In genomic region chr13:113793637-113794036, GRCm38 (mm10) we compare ENCODE assay signal across 9 mouse cellular contexts. TPM values are rescaled to one million over a fixed set of nuclear protein-coding genes. Genes with fewer than 3 reads are reported as not detected.
A peak's percentile ranks its signal among the peaks of the same experiment; 100 is the strongest.
DNase-seq lines count a peak whose midpoint lies in the region; ATAC-seq and TF ChIP-seq lines count a peak whose summit lies in the region.
"Had no signal": no experiment of that assay in that cellular context is flagged by ENCODE, and none has a peak within 500 bp of the region (broad histone marks: within the 10 kb centered on the region; RNA-seq: fewer than 3 reads in every experiment).

No protein-coding gene starts in this region.

- TF ChIP-seq CTCF in heart, postnatal 0 days (IDR thresholded peaks at IDR 0.05; ENCODE audit: low read depth) = no peak
- TF ChIP-seq CTCF in bone marrow, adult 2 months (IDR thresholded peaks at IDR 0.05; ENCODE audit: control insufficient read depth, insufficient read depth, low read length) = no peak

- no peaks in the 10 kb centered on the region for H3K27me3 ChIP-seq in heart, postnatal 0 days (ENCODE audit: control insufficient read depth, insufficient read depth, low read length)
- no peaks in the 10 kb centered on the region for H3K27me3 ChIP-seq in hindbrain, embryonic 13.5 days
- H3K27me3 ChIP-seq in midbrain, embryonic 12.5 days = no peaks in the 10 kb centered on the region
- H3K27me3 ChIP-seq: Patski had no signal

- peaks cover 14% of the 10 kb centered on the region for H3K4me1 ChIP-seq in heart, postnatal 0 days (ENCODE audit: control insufficient read depth, insufficient read depth)
- H3K4me1 ChIP-seq in bone marrow, adult 2 months (ENCODE audit: control insufficient read depth, insufficient read depth, low read length) = peaks cover 1% of the 10 kb centered on the region; the same call in 1 of the 2 replicates
- H3K4me1 ChIP-seq in hindbrain, embryonic 13.5 days (replicated peaks) = peaks cover 23% of the 10 kb centered on the region
- peaks cover 22% of the 10 kb centered on the region for H3K4me1 ChIP-seq in midbrain, embryonic 12.5 days

- no peak for DNase-seq in heart, postnatal 0 days (ENCODE audit: low spot score)
- no peak for DNase-seq in heart, postnatal 4 days
- DNase-seq in spleen, postnatal 14 days (ENCODE audit: low spot score in 2 of 2) = no peak
- no peak for DNase-seq in cerebellum, adult 18-20 months
- no peak for DNase-seq in cerebellum, postnatal 10 days

- no peaks in the 10 kb centered on the region for H3K36me3 ChIP-seq in heart, postnatal 0 days (replicated peaks; ENCODE audit: control insufficient read depth, insufficient read depth, low read length)
- no peaks in the 10 kb centered on the region for H3K36me3 ChIP-seq in hindbrain, embryonic 13.5 days
- no peaks in the 10 kb centered on the region for H3K36me3 ChIP-seq in midbrain, embryonic 12.5 days

- H3K9me3 ChIP-seq in heart, postnatal 0 days (replicated peaks; ENCODE audit: control insufficient read depth, low read length) = no peaks in the 10 kb centered on the region
- no peaks in the 10 kb centered on the region for H3K9me3 ChIP-seq in hindbrain, embryonic 13.5 days
- H3K9me3 ChIP-seq in midbrain, embryonic 12.5 days = no peaks in the 10 kb centered on the region

- H3K9ac ChIP-seq in heart, postnatal 0 days (replicated peaks; ENCODE audit: low read depth, low read length) = peak overlapping the region; percentile 82
- H3K9ac ChIP-seq in hindbrain, embryonic 13.5 days = peak overlapping the region; percentile 88
- peak overlapping the region; percentile 78 for H3K9ac ChIP-seq in midbrain, embryonic 12.5 days (replicated peaks)

- H3K4me2 ChIP-seq in heart, postnatal 0 days (ENCODE audit: low read depth, low read length) = peak overlapping the region; percentile 69
- H3K4me2 ChIP-seq in hindbrain, embryonic 13.5 days = peak overlapping the region; percentile 65
- peak overlapping the region; percentile 63 for H3K4me2 ChIP-seq in midbrain, embryonic 12.5 days (replicated peaks)

- H3K27ac ChIP-seq in heart, postnatal 0 days (ENCODE audit: low read depth) = peak overlapping the region; percentile 96
- peak overlapping the region; percentile 70 for H3K27ac ChIP-seq in bone marrow, adult 2 months (ENCODE audit: control insufficient read depth, insufficient read depth, low read depth, low read length, poor library complexity)
- peak overlapping the region; percentile 96 for H3K27ac ChIP-seq in hindbrain, embryonic 13.5 days
- H3K27ac ChIP-seq in midbrain, embryonic 12.5 days (replicated peaks) = peak overlapping the region; percentile 92

- no peak for TF ChIP-seq POLR2A in bone marrow, adult 2 months (IDR thresholded peaks at IDR 0.05; ENCODE audit: borderline replicate concordance, control insufficient read depth, low read depth, low read length)

- H3K4me3 ChIP-seq in heart, postnatal 0 days (ENCODE audit: low read depth, low read length) = peak overlapping the region; percentile 90
- H3K4me3 ChIP-seq in bone marrow, adult 2 months (replicated peaks; ENCODE audit: control insufficient read depth, low read depth, low read length) = peak overlapping the region; percentile 56
- peak overlapping the region; percentile 81 for H3K4me3 ChIP-seq in hindbrain, embryonic 13.5 days
- peak overlapping the region; percentile 89 for H3K4me3 ChIP-seq in midbrain, embryonic 12.5 days

- ATAC-seq in heart, postnatal 0 days (ENCODE audit: insufficient read depth, low read depth) = no peak
- no peak for ATAC-seq in hindbrain, embryonic 13.5 days (ENCODE audit: low FRiP score)
- ATAC-seq in midbrain, embryonic 12.5 days (ENCODE audit: low FRiP score, low read depth) = no peak

- no peak for TF ChIP-seq EP300 in heart, postnatal 0 days (IDR thresholded peaks at IDR 0.05; ENCODE audit: low read depth)

- WGBS in heart, postnatal 0 days = 67% methylated on average over 9 of the region's 9 CpGs
- WGBS in bone marrow, adult 2 months = 65% methylated on average over 9 of the region's 9 CpGs
- WGBS in hindbrain, embryonic 13.5 days = 83% methylated on average over 9 of the region's 9 CpGs
- 79% methylated on average over 9 of the region's 9 CpGs for WGBS in midbrain, embryonic 12.5 days

RNA-seq across cellular contexts. Expression of gene Arl15, which starts 0.7 kb away (rescaled TPM):
- total RNA-seq in heart, postnatal 0 days (2014; rRNA removed; ENCODE audit: low replicate concordance) = 16.5 and 24.4 TPM in 2 replicates
- polyA plus RNA-seq in heart, postnatal 0 days (2015; fragmentation: Nextera tagmentation; extraction: Ambion mirVana) = 3.9 and 4.5 TPM in 2 replicates
- 10 to 100 TPM; 17.7 to 19.8 TPM for total RNA-seq in heart, postnatal 4 days (2021)
- polyA plus RNA-seq in bone marrow, adult 2 months (2011; ENCODE audit: insufficient read depth, insufficient read length, low replicate concordance, missing spikeins) = 5.2 and 5.4 TPM in 2 replicates
- 17.1 and 17.3 TPM in 2 replicates for polyA plus RNA-seq in hindbrain, embryonic 13.5 days (2015; fragmentation: Nextera tagmentation; extraction: Ambion mirVana)
- 13.2 and 14.4 TPM in 2 replicates for polyA plus RNA-seq in midbrain, embryonic 12.5 days (2016; fragmentation: Nextera tagmentation; extraction: Ambion mirVana)
